Mouse (Mus musculus) myocyte (in vitro differentiated cells): ENCODE measurements at regions not wholly inside any gene's neighbourhood (a gene's known extent, or its start where the extent isn't known, plus 50 kb on each side); places are given as distances from the start of the nearest gene placed in this dataset.

ENCODE experiments used
- H3K27me3 ChIP-seq: one replicate; pipeline ENCODE4 v1.6.1; 2011; ENCODE audit not compliant: control insufficient read depth, insufficient read depth, insufficient read length
- H3K36me3 ChIP-seq: one replicate; pipeline ENCODE4 v1.6.1; 2011; ENCODE audit not compliant: control insufficient read depth, insufficient read depth
- H3K4me2 ChIP-seq: one replicate; pipeline ENCODE4 v1.6.1; 2011; ENCODE audit warnings: low read depth, control low read depth
- H3K4me3 ChIP-seq: one replicate; pipeline ENCODE4 v1.5.1; 2011; ENCODE audit warnings: mild to moderate bottlenecking, control low read depth, moderate library complexity
- H3K79me2 ChIP-seq: one replicate; pipeline ENCODE4 v1.6.1; 2011; ENCODE audit not compliant: control insufficient read depth, insufficient read depth
- H3ac ChIP-seq: one replicate; pipeline ENCODE4 v1.6.1; 2011; ENCODE audit not compliant: control insufficient read depth, insufficient read length
- CEBPB ChIP-seq: IDR thresholded peaks from 2 replicates; pipeline ENCODE4 v1.6.1; 2011; ENCODE audit warnings: mild to moderate bottlenecking, moderate library complexity; ENCODE audit not compliant: poor library complexity, insufficient read depth, severe bottlenecking
- E2F4 ChIP-seq: IDR thresholded peaks from one replicate; pipeline ENCODE4 v1.6.1; 2011; ENCODE audit warnings: mild to moderate bottlenecking, control low read depth, moderate library complexity; ENCODE audit not compliant: insufficient read depth
- MAX ChIP-seq: IDR thresholded peaks from one replicate; pipeline ENCODE4 v1.6.1; 2011; ENCODE audit warnings: low read depth, mild to moderate bottlenecking, control low read depth
- MYOD1 ChIP-seq, 3 experiments: IDR thresholded peaks; one replicate each; pipeline ENCODE4 v1.6.1; 2011; ENCODE audit warnings: control low read depth in 2 of 3, low read depth in 2 of 3, mild to moderate bottlenecking in 2 of 3, moderate library complexity in 1 of 3; ENCODE audit not compliant: insufficient read length in 2 of 3, control insufficient read depth in 1 of 3
- MYOG ChIP-seq, 3 experiments: IDR thresholded peaks; one replicate each; pipeline ENCODE4 v1.6.1; 2011; ENCODE audit warnings: control low read depth in 2 of 3, low read depth in 2 of 3, mild to moderate bottlenecking in 2 of 3; ENCODE audit not compliant: insufficient read length in 2 of 3, control insufficient read depth in 1 of 3, insufficient read depth in 1 of 3
- POLR2A ChIP-seq: IDR thresholded peaks from one replicate; pipeline ENCODE4 v1.6.1; 2011; ENCODE audit warnings: low read depth, mild to moderate bottlenecking, control low read depth, moderate library complexity; ENCODE audit not compliant: insufficient read length
- POLR2AphosphoS2 ChIP-seq: IDR thresholded peaks from one replicate; pipeline ENCODE4 v1.6.1; 2011; ENCODE audit warnings: low read depth, control low read depth; ENCODE audit not compliant: insufficient read length
- REST ChIP-seq: IDR thresholded peaks from one replicate; pipeline ENCODE4 v1.6.1; 2011; ENCODE audit warnings: mild to moderate bottlenecking, control low read depth, moderate library complexity; ENCODE audit not compliant: insufficient read depth, insufficient read length
- SRF ChIP-seq: IDR thresholded peaks from one replicate; pipeline ENCODE4 v1.6.1; 2011; ENCODE audit warnings: low read depth; ENCODE audit not compliant: control insufficient read depth, insufficient read length
- TCF12 ChIP-seq: IDR thresholded peaks from one replicate; pipeline ENCODE4 v1.6.1; 2011; ENCODE audit warnings: mild to moderate bottlenecking, control low read depth; ENCODE audit not compliant: poor library complexity, insufficient read depth, severe bottlenecking
- TCF3 ChIP-seq: IDR thresholded peaks from one replicate; pipeline ENCODE4 v1.6.1; 2011; ENCODE audit warnings: low read depth, control low read depth; ENCODE audit not compliant: insufficient read length
- USF1 ChIP-seq: IDR thresholded peaks from one replicate; pipeline ENCODE4 v1.6.1; 2011; ENCODE audit warnings: low read depth, mild to moderate bottlenecking, control low read depth, moderate library complexity

GRCm38 (mm10) chr13:84023021-84023420 lies 199.1 kb upstream of the Tmem161b start:
- Histone ChIP-seq H3K36me3 (no peaks in the 10 kb centered on the region), H3K79me2 (no peaks in the 10 kb centered on the region), H3K4me3 (no peak overlapping the region), H3K27me3 (no peaks in the 10 kb centered on the region), H3ac (no peak overlapping the region), H3K4me2 (no peak overlapping the region)
- no peak for TF ChIP-seq TCF12
- no peak for TF ChIP-seq REST
- TF ChIP-seq USF1: no peak
- no peak for TF ChIP-seq MAX
- TF ChIP-seq E2F4: no peak
- no peak for TF ChIP-seq MYOG (IDR thresholded peaks at IDR 0.05; ENCODE audit: control insufficient read depth in 1 of 3, insufficient read depth in 1 of 3, insufficient read length in 2 of 3, low read depth in 2 of 3)
- TF ChIP-seq POLR2A: no peak
- TF ChIP-seq TCF3: no peak
- no peak for TF ChIP-seq MYOD1 (IDR thresholded peaks at IDR 0.05; ENCODE audit: control insufficient read depth in 1 of 3, insufficient read length in 2 of 3, low read depth in 2 of 3)
- no peak for TF ChIP-seq POLR2AphosphoS2
- TF ChIP-seq CEBPB: no peak
- TF ChIP-seq SRF: no peak

GRCm38 (mm10) chr13:84023637-84024036 lies 198.5 kb upstream of the Tmem161b start:
- Histone ChIP-seq H3ac (no peak overlapping the region), H3K4me2 (no peak overlapping the region), H3K4me3 (no peak overlapping the region)

GRCm38 (mm10) chr13:84025348-84025747 lies 196.7 kb upstream of the Tmem161b start:
- no peak overlapping the region for H3K4me3 ChIP-seq
- no peaks in the 10 kb centered on the region for H3K79me2 ChIP-seq
- no peak overlapping the region for H3ac ChIP-seq
- no peaks in the 10 kb centered on the region for H3K36me3 ChIP-seq
- no peak overlapping the region for H3K4me2 ChIP-seq
- H3K27me3 ChIP-seq: no peaks in the 10 kb centered on the region
- no peak for TF ChIP-seq E2F4
- TF ChIP-seq MYOG (IDR thresholded peaks at IDR 0.05; ENCODE audit: control insufficient read depth in 1 of 3, insufficient read depth in 1 of 3, insufficient read length in 2 of 3, low read depth in 2 of 3): no peak
- TF ChIP-seq TCF3: no peak

More at GRCm38 (mm10) chr13:84023637-84024036, 198.5 kb upstream of the Tmem161b start:
- Histone ChIP-seq H3K27me3 (no peaks in the 10 kb centered on the region), H3K36me3 (no peaks in the 10 kb centered on the region), H3K79me2 (no peaks in the 10 kb centered on the region)
- TF ChIP-seq TCF3: no peak
- no peak for TF ChIP-seq POLR2AphosphoS2
- no peak for TF ChIP-seq MAX
- no peak for TF ChIP-seq CEBPB
- no peak for TF ChIP-seq POLR2A
- TF ChIP-seq TCF12: no peak
- TF ChIP-seq SRF: no peak
- no peak for TF ChIP-seq MYOG (IDR thresholded peaks at IDR 0.05; ENCODE audit: control insufficient read depth in 1 of 3, insufficient read depth in 1 of 3, insufficient read length in 2 of 3, low read depth in 2 of 3)
- no peak for TF ChIP-seq MYOD1 (IDR thresholded peaks at IDR 0.05; ENCODE audit: control insufficient read depth in 1 of 3, insufficient read length in 2 of 3, low read depth in 2 of 3)
- no peak for TF ChIP-seq E2F4
- TF ChIP-seq REST: no peak

GRCm38 (mm10) chr13:84047736-84048135 lies 174.4 kb upstream of the Tmem161b start:
- Histone ChIP-seq H3ac (no peak overlapping the region), H3K27me3 (no peaks in the 10 kb centered on the region), H3K4me2 (no peak overlapping the region), H3K36me3 (no peaks in the 10 kb centered on the region), H3K4me3 (no peak overlapping the region), H3K79me2 (no peaks in the 10 kb centered on the region)
- TF ChIP-seq SRF (no peak), MYOD1 (IDR thresholded peaks at IDR 0.05; ENCODE audit: control insufficient read depth in 1 of 3, insufficient read length in 2 of 3, low read depth in 2 of 3) (no peak)

GRCm38 (mm10) chr13:84052221-84052620 lies 169.9 kb upstream of the Tmem161b start:
- TF ChIP-seq MAX: no peak
- no peak for TF ChIP-seq REST
- no peak for TF ChIP-seq TCF12
- no peak for TF ChIP-seq TCF3
- no peak for TF ChIP-seq MYOG (IDR thresholded peaks at IDR 0.05; ENCODE audit: control insufficient read depth in 1 of 3, insufficient read depth in 1 of 3, insufficient read length in 2 of 3, low read depth in 2 of 3)
- TF ChIP-seq MYOD1 (IDR thresholded peaks at IDR 0.05; ENCODE audit: control insufficient read depth in 1 of 3, insufficient read length in 2 of 3, low read depth in 2 of 3): no peak
- no peak for TF ChIP-seq USF1
- no peak for TF ChIP-seq E2F4
- no peak for TF ChIP-seq CEBPB
- TF ChIP-seq SRF: no peak
- no peak for TF ChIP-seq POLR2A
- no peak for TF ChIP-seq POLR2AphosphoS2
- H3K4me2 ChIP-seq: no peak overlapping the region
- no peaks in the 10 kb centered on the region for H3K27me3 ChIP-seq
- no peaks in the 10 kb centered on the region for H3K79me2 ChIP-seq
- no peaks in the 10 kb centered on the region for H3K36me3 ChIP-seq
- no peak overlapping the region for H3K4me3 ChIP-seq
- no peak overlapping the region for H3ac ChIP-seq
